Mouse (Mus musculus) kidney, postnatal 4 days (tissue): ENCODE results near the gene Elf4.

Experiments used
- DNase-seq, 2 experiments: peaks; one replicate each; pipeline ENCODE4 v3.0.0; 2021; ENCODE audit warnings: mixed read lengths in 2 of 2

Elf4 gene

GRCm38 (mm10) chrX:48435477-48435900 lies 27.4 kb downstream of the Elf4 start:
- DNase-seq: no peak

GRCm38 (mm10) chrX:48434251-48434650 lies 28.7 kb downstream of the Elf4 start:
- DNase-seq: no peak

GRCm38 (mm10) chrX:48433527-48433899 lies 29.4 kb downstream of the Elf4 start:
- DNase-seq: peak; percentile 39 to 62

- DNase-seq: peak in 1 of 2 experiments; percentile 49
These were observed 30.1 kb downstream of the Elf4 start for GRCm38 (mm10) chrX:48432599-48433526.

- DNase-seq: peak; percentile 43 to 57
These were observed 33.4 kb downstream of the Elf4 start for GRCm38 (mm10) chrX:48429538-48429937.

- no peak for DNase-seq
These were observed 33.8 kb downstream of the Elf4 start for GRCm38 (mm10) chrX:48429100-48429499.

- DNase-seq: no peak
These were observed 34.3 kb downstream of the Elf4 start for GRCm38 (mm10) chrX:48428642-48429041.

- peak in 1 of 2 experiments; percentile 56 for DNase-seq
These were observed 34.7 kb downstream of the Elf4 start for GRCm38 (mm10) chrX:48428241-48428640.

- peak; percentile 30 to 47 for DNase-seq
These were observed 37.7 kb downstream of the Elf4 start for GRCm38 (mm10) chrX:48425280-48425679.

GRCm38 (mm10) chrX:48424583-48424982 lies 38.3 kb downstream of the Elf4 start:
- peak; percentile 46 to 66 for DNase-seq

- DNase-seq: no peak
These were observed 39.3 kb downstream of the Elf4 start for GRCm38 (mm10) chrX:48423671-48424070.

- peak; percentile 83 to 87 for DNase-seq
These were observed 39.9 kb downstream of the Elf4 start for GRCm38 (mm10) chrX:48422986-48423385.

- DNase-seq: no peak
These were observed 44.5 kb downstream of the Elf4 start for GRCm38 (mm10) chrX:48418417-48418816.

- no peak for DNase-seq
These were observed 48.6 kb downstream of the Elf4 start for GRCm38 (mm10) chrX:48414291-48414690.

GRCm38 (mm10) chrX:48412629-48413028 lies 50.3 kb downstream of the Elf4 start:
- DNase-seq: no peak

GRCm38 (mm10) chrX:48410388-48410776 lies 52.5 kb downstream of the Elf4 start:
- no peak for DNase-seq

- peak; percentile 94 for DNase-seq
These were observed 53.1 kb downstream of the Elf4 start for GRCm38 (mm10) chrX:48409611-48410387.

- DNase-seq: peak in 1 of 2 experiments; percentile 6
These were observed 57.8 kb downstream of the Elf4 start for GRCm38 (mm10) chrX:48405141-48405540.

- no peak for DNase-seq
These were observed 62.9 kb downstream of the Elf4 start for GRCm38 (mm10) chrX:48399994-48400393.

GRCm38 (mm10) chrX:48389380-48389779 lies 73.6 kb downstream of the Elf4 start:
- DNase-seq: no peak

GRCm38 (mm10) chrX:48385927-48386326 lies 77.0 kb downstream of the Elf4 start:
- no peak for DNase-seq

GRCm38 (mm10) chrX:48383643-48384042 lies 79.3 kb downstream of the Elf4 start:
- peak; percentile 72 to 75 for DNase-seq

- no peak for DNase-seq
These were observed 95.1 kb downstream of the Elf4 start for GRCm38 (mm10) chrX:48367841-48368240.
